Mouse (Mus musculus) left cerebral cortex, adult 8-10 months (tissue): Measurements from ENCODE around the gene Ntmt1. TPM values are rescaled to one million over a fixed set of nuclear protein-coding genes. Genes with fewer than 3 reads are reported as not detected.

ENCODE experiments used
- DNase-seq, 2 experiments: peaks; one replicate each; pipeline ENCODE4 v3.0.0; 2022; ENCODE audit warnings: low spot score in 2 of 2
- total RNA-seq, 4 experiments: library from RNA; stranded (reverse); gene quantifications; 2 replicates each; pipeline ENCODE4 v1.2.4; 2022

Ntmt1 gene
- total RNA-seq, 4 experiments from 2014 or later, result 30.5 to 38.9 (median 34.4) TPM

GRCm38 (mm10) chr2:30823385-30824153 lies 15.9 kb downstream of the Ntmt1 start:
- DNase-seq, result no peak

DNA sequence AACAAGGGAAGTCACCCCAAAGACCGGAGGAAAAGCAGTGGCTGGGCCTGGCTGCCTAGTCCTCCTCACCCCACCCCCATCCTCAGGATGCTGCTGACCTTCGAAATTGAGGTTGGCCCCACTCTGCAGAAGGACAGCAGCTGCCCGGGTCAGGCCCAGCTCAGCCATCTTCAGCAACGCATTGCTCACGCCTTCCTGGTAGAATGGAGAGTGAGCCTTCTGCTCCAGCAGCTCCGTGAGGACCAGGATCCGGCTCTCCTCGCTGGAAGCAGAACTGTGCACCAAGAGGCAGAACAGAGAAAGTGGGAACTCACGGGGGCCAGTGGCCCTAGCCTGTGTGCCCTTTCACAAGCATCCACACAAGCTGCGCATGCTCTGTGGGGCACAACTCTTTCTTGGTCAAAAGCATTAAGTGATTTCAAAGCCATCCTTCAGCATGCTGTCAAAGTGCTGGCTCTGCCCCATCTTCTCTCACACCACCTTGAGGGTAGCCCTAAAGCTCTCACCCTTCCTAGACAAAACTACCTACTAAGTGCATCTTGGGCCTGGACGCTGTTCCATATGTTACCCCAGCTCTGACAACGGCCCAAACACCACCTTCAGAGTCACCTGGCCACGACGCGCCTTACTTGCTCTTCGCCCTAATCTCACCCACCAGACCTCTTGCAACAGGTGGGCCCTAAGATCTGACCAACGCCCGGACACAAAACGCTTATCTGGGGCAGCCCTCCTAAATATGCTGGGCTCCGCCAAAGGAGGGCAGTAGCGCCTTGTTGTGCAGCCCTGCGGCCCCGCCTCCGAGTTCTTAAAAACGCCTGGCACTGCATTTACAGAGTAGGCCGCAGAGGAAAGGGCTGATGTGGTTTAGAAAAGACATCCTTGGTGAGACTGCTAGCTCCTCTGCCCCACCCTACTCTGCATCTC lies 19.5 kb downstream of the Ntmt1 start:
- DNase-seq, result no peak

DNA sequence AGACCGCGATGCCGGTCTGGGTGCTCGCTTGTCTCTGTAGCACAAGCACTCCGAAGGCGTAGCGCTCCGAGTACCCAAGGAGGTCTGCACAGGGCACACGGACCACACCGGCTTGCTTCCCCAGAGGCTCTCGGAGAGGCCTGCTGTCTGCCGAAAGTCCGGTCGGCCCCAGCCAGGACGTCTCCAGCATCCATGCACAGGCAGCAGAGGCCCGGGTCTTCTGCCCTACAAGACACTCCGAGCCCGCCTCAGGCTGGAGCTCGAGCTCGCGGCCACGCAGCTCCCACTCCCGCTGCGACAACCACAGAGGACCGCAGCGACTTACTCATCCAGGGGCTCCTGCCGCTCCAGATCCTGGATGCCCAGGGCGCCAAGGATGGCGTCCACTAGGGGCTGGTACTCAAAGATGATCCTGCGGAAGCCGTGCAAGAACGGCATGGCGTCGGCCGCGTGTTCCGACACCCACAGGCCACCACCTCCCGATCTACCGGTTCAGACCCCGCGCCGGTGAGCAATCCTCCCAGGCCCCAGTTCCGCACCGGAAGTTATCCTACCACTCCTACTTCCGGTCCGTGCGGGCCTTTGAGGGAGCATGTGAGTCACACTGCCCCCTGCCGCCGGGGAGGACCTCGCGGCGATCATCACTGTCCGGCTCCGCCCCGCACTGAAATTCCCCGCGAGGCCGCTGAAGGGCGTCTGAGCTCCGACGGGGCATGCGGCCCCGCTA lies 20.3 kb downstream of the Ntmt1 start:
- DNase-seq, result peak; percentile 85 to 97

DNA sequence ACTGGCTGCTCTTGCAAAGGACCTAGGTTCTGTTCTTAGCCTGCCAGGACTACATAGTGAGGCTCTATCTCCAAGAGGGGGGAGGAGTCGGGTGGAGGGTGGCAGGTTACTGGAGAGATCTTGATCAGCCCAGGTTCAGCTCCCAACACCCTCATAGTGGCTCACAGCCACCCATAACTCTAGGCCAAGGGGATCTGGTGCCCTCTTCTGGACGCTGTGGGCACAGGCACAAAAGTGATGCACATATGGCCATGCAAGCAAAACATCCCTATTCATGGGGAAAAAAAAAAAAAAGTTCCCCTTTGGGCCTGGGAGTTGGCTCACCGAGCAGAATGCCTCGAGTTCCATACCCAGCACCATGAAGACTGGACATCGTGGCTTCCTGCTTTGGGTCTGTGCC lies 21.7 kb downstream of the Ntmt1 start:
- no peak for DNase-seq

- DNase-seq, result no peak
Observed at GRCm38 (mm10) chr2:30830283-30830795, 22.7 kb downstream of the Ntmt1 start, which contains the start of gene Asb6. Asb6 (minus strand) TSS chr2:30830333.

DNA sequence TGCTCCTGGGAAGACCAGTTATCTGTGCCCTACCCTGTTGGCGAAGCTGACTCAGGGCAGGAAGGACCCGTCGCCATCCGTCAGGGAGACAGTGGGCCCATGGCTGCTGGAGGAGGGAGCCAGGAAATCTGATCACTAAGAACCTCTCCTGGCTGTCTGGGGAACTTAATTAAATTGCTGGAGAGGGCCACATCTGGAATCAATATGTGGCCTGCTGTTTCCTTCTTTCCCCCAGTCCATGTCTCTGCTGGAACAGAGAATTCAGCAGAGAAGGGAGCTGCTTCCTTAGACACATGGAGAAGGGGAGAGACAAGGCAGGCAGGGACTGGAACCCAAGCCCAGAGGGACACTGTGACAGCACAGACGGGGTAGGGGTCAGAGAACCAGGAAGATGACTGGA lies 26.0 kb downstream of the Ntmt1 start:
- no peak for DNase-seq

GRCm38 (mm10) chr2:30834373-30835022 lies 26.9 kb downstream of the Ntmt1 start, which contains the start of gene Prrx2:
Prrx2 (plus strand) TSS chr2:30834972.
- no peak for DNase-seq

DNA sequence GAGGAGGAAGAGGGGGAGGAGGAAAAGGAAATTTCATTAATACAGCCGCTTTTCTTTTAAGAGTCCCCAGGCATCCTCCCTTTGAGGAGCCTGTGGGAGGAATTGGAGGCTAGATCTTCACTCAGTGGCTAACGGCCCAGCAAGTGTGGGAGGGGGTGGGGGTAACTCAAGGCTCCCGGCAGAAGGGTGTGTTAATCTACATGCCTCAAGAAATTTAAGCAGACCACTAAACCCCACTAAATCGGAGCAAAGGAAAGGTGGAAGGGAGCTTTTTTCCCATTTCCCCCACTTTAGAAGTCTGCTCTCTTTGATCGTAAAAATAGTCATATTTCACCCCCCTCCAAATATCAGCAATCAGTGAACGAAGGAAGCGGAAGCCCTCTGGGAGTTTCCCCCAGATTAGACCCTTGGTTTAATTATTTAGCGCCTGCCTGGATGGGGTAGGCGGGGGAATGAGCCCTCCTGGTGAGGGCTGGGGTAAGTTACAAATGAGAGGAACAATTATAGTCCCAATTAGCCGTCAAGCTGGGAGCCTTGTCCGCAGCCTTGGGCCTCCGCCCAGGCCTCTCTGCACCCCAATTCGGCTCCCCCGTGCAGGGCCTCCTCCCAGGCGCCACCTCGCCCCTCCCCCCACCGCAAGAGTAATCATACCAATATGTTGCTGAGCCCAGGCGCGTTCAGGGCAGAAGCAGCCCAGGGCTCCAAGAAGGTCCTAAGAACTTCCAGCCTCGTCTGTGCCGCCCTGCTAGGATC lies 28.8 kb downstream of the Ntmt1 start:
- no peak for DNase-seq

DNA sequence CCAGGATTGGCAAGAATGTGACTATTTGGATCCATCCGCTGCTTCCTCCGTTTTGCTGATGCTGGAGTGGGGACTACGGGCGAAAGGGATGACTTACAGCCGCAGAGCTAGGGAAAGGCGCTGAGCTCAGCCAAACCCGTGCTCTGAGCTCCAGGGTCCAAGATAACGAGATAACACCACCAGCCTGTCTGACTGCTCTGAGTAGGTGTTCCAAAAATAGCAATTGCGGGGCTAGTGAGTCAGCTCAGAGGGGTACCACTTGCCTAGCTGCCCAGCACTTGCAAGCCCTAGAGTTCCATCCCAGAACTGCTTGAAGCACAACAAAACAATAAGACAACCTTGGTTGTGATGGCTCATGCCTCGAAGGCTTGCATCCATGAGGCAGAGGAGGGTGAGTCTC lies 35.0 kb downstream of the Ntmt1 start:
- DNase-seq, result no peak

- DNase-seq, result no peak
Observed at GRCm38 (mm10) chr2:30845152-30846070, 37.8 kb downstream of the Ntmt1 start.

GRCm38 (mm10) chr2:30846236-30846635 lies 38.6 kb downstream of the Ntmt1 start:
- no peak for DNase-seq

DNA sequence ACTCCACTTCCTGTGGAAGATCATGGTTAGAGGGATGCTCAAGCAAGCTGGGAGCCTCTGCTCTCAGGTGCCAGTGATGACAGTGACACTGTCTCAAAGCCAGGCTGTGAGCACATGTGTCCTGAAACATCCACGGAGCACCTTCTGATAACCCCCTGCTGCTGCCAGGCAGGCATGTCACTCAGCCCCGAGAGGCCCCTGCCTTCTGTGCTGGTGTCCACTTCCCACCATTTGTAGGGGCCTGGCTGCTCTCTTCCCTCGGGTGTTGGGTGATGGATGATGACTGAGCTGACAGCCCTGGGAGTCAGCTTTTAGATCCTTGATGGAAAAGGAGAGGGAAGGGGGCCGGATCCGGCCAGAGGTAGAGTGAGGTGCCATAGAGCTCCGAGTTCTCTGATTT lies 39.1 kb downstream of the Ntmt1 start:
- no peak for DNase-seq

DNA sequence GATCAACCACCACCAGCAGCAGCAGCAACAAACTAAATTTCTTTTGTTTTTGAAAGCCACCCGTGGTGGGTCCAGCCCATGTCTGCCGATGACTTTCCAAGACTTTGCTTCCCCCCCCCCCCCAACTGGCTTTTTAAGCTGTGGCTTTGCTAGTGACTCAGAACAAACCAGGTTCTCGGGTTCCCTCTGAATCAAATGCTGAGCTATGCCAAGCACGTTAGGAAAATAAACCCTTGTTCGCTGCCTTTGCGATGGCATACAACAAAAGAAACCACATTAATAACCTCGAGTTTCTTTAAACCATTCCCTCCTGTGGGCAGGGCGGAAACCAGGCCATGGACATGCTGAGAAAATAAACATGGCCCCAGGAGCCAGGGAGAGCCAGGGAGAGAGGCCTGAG lies 40.6 kb downstream of the Ntmt1 start:
- DNase-seq, result no peak

- no peak for DNase-seq
Observed at GRCm38 (mm10) chr2:30850581-30850980, 43.0 kb downstream of the Ntmt1 start.

DNA sequence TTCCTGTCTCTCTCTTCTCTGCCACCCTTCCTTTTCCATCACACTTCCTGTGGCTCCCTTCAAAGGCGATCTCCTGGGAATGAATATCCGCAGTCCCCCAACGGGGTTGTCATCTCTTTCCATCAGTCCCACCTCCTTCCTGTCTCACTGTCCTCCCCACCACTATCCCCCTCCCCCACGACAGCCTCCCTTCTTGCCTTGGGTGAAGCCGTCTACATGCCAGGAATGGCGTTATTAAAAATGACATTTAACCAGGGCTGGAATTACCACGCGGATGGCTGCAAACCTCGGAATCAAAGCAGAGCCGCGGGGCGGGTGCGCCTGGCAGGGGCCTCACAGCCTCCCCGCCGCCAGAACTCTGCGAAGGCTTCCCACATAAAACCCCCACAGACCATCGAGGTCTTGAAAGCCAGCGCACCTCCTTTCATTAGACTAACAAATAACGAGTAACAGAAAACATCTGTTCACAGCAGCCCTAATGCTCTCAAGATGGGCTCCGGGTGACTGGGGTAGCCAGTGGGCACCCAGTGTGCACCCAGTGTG lies 45.2 kb downstream of the Ntmt1 start:
- no peak for DNase-seq

DNA sequence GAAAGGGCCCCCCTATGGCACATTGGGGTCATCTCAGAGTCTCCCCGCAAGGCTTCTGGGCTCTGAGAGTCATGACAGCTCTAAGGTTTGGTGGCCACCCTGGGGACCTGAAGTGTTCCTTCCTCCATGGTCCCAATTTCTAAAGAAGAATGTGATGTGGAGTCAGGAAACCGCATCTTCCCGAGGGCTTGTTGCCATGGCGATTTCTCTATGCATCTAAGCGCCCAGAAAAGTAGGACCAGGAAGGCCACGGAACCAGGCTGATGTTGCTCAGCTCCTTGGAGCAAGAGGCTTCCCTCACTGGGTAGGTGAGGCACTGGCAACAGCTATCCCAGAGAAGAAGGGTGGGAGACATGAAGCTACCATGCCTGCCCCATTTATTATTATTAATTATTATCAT lies 49.5 kb downstream of the Ntmt1 start:
- no peak for DNase-seq

- no peak for DNase-seq
Observed at GRCm38 (mm10) chr2:30859782-30860181, 52.2 kb downstream of the Ntmt1 start.

DNA sequence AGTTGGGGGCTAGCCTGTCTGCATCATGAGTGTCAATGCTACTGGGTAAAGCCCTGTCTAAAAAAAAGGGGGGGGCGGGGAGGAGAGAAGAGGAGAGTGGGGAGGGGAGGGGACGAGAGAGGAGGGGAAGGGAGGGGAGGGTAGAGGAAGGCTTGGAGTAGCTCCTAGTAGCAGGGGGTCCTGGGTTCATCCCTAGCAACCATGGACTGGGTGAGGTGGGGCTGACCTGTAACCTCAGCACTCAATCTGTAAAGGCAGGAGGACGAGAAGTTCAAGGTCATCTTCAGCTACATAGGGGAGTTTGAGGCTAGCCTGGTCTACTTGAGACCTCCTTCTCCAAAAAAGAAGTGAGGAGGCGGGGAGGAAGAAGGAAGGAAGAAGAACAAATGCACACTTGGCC lies 54.5 kb downstream of the Ntmt1 start:
- DNase-seq, result no peak

GRCm38 (mm10) chr2:30863574-30863973 lies 55.9 kb downstream of the Ntmt1 start:
- DNase-seq, result no peak
